Mouse (Mus musculus): Measurements from ENCODE around the gene Plekhf1. TPM values are rescaled to one million over a fixed set of nuclear protein-coding genes. Genes with fewer than 3 reads are reported as not detected.

Plekhf1 gene
- polyA plus RNA-seq, 1 experiment from 2014 or later = 4.5 TPM

GRCm38 (mm10) chr7:38187796-38188195, 40.0 kb downstream of the Plekhf1 start:
- Histone ChIP-seq H3K4me2 (no peak overlapping the region), H3K9ac (no peak overlapping the region), H3K27me3 (ENCODE audit: insufficient read depth, low read length) (no peaks in the 10 kb centered on the region), H3K36me3 (ENCODE audit: insufficient read depth) (no peaks in the 10 kb centered on the region), H3K27ac (ENCODE audit: low read depth) (no peak overlapping the region), H3K4me3 (ENCODE audit: low read depth, low read length) (no peak overlapping the region), H3K4me1 (ENCODE audit: insufficient read depth) (peaks cover 5% of the 10 kb centered on the region), H3K9me3 (ENCODE audit: low read depth, low read length) (no peaks in the 10 kb centered on the region)
- DNase-seq (peak; percentile 15), ATAC-seq (ENCODE audit: insufficient read depth) (no peak)
- 69% methylated on average over 4 of the region's 4 CpGs for WGBS
- no peak for TF ChIP-seq CTCF (IDR thresholded peaks at IDR 0.05; ENCODE audit: low read depth)

- H3K4me3 ChIP-seq (ENCODE audit: low read depth, low read length) = no peak overlapping the region
These were observed 41.0 kb downstream of the Plekhf1 start for GRCm38 (mm10) chr7:38186861-38187260.

GRCm38 (mm10) chr7:38184786-38185185, 43.0 kb downstream of the Plekhf1 start:
- Histone ChIP-seq H3K9ac (no peak overlapping the region), H3K4me2 (no peak overlapping the region), H3K4me1 (ENCODE audit: insufficient read depth) (peaks cover 7% of the 10 kb centered on the region), H3K36me3 (ENCODE audit: insufficient read depth) (no peaks in the 10 kb centered on the region), H3K27ac (ENCODE audit: low read depth) (no peak overlapping the region), H3K4me3 (ENCODE audit: low read depth, low read length) (no peak overlapping the region), H3K27me3 (ENCODE audit: insufficient read depth, low read length) (no peaks in the 10 kb centered on the region), H3K9me3 (ENCODE audit: low read depth, low read length) (no peaks in the 10 kb centered on the region)
- WGBS = 86% methylated on average over 6 of the region's 6 CpGs
- TF ChIP-seq CTCF (IDR thresholded peaks at IDR 0.05; ENCODE audit: low read depth) = no peak
- DNase-seq (no peak), ATAC-seq (ENCODE audit: insufficient read depth) (no peak)

More at GRCm38 (mm10) chr7:38186861-38187260, 41.0 kb downstream of the Plekhf1 start:
- H3K27me3 ChIP-seq (ENCODE audit: insufficient read depth, low read length) = no peaks in the 10 kb centered on the region
- no peaks in the 10 kb centered on the region for H3K9me3 ChIP-seq (ENCODE audit: low read depth, low read length)
- peaks cover 7% of the 10 kb centered on the region for H3K4me1 ChIP-seq (ENCODE audit: insufficient read depth)
- 70% methylated on average over 4 of the region's 4 CpGs for WGBS
- no peaks in the 10 kb centered on the region for H3K36me3 ChIP-seq (ENCODE audit: insufficient read depth)
- H3K4me2 ChIP-seq = no peak overlapping the region
- no peak for ATAC-seq (ENCODE audit: insufficient read depth)
- no peak overlapping the region for H3K27ac ChIP-seq (ENCODE audit: low read depth)
- H3K9ac ChIP-seq = no peak overlapping the region
- TF ChIP-seq CTCF (IDR thresholded peaks at IDR 0.05; ENCODE audit: low read depth) = no peak
- no peak for DNase-seq

GRCm38 (mm10) chr7:38184418-38184745, 43.4 kb downstream of the Plekhf1 start:
- Histone ChIP-seq H3K27ac (ENCODE audit: low read depth) (peak overlapping the region; percentile 86; the same call in 1 of the 2 replicates), H3K4me2 (peak overlapping the region; percentile 97), H3K4me1 (ENCODE audit: insufficient read depth) (peaks cover 7% of the 10 kb centered on the region), H3K36me3 (ENCODE audit: insufficient read depth) (no peaks in the 10 kb centered on the region), H3K4me3 (ENCODE audit: low read depth, low read length) (peak overlapping the region; percentile 62), H3K27me3 (ENCODE audit: insufficient read depth, low read length) (no peaks in the 10 kb centered on the region), H3K9ac (peak overlapping the region; percentile 76), H3K9me3 (ENCODE audit: low read depth, low read length) (no peaks in the 10 kb centered on the region)
- TF ChIP-seq CTCF (IDR thresholded peaks at IDR 0.05; ENCODE audit: low read depth) = no peak
- WGBS = 45% methylated on average over 1 of the region's 1 CpGs
- ATAC-seq (ENCODE audit: insufficient read depth) (no peak), DNase-seq (no peak)

- peak overlapping the region; percentile 62 for H3K4me3 ChIP-seq (ENCODE audit: low read depth, low read length)
- ATAC-seq (ENCODE audit: insufficient read depth) = peak; percentile 92
- peak overlapping the region; percentile 76 for H3K9ac ChIP-seq
- peak overlapping the region; percentile 97 for H3K4me2 ChIP-seq
- H3K27ac ChIP-seq (ENCODE audit: low read depth) = peak overlapping the region; percentile 86
- H3K9me3 ChIP-seq (ENCODE audit: low read depth, low read length) = no peaks in the 10 kb centered on the region
- DNase-seq = peak; percentile 90
- no peaks in the 10 kb centered on the region for H3K36me3 ChIP-seq (ENCODE audit: insufficient read depth)
- H3K4me1 ChIP-seq (ENCODE audit: insufficient read depth) = peaks cover 7% of the 10 kb centered on the region
- no peak for TF ChIP-seq CTCF (IDR thresholded peaks at IDR 0.05; ENCODE audit: low read depth)
- WGBS = 5% methylated on average over 36 of the region's 36 CpGs
- no peaks in the 10 kb centered on the region for H3K27me3 ChIP-seq (ENCODE audit: insufficient read depth, low read length)
These were observed 44.0 kb downstream of the Plekhf1 start for GRCm38 (mm10) chr7:38183709-38184417.

- DNase-seq = peak; percentile 67
- H3K9ac ChIP-seq = peak within 1 kb of the TSS; percentile 76
These were observed 44.7 kb downstream of the Plekhf1 start, which contains the start of gene 1600014C10Rik for GRCm38 (mm10) chr7:38182962-38183687. Gene 1600014C10Rik, plus strand, starts transcription at chr7:38183217.

GRCm38 (mm10) chr7:38182596-38182961, 45.2 kb downstream of the Plekhf1 start:
- H3K9me3 ChIP-seq (ENCODE audit: low read depth, low read length) = no peaks in the 10 kb centered on the region
- H3K9ac ChIP-seq = peak overlapping the region; percentile 76
- peak; percentile 93 for TF ChIP-seq CTCF (IDR thresholded peaks at IDR 0.05; ENCODE audit: low read depth)
- WGBS = under 1% methylated on average over 11 of the region's 11 CpGs
- H3K4me3 ChIP-seq (ENCODE audit: low read depth, low read length) = peak overlapping the region; percentile 62
- H3K4me2 ChIP-seq = peak overlapping the region; percentile 97
- peak; percentile 42 for ATAC-seq (ENCODE audit: insufficient read depth)
- peak; percentile 92 for DNase-seq
- peak overlapping the region; percentile 86 for H3K27ac ChIP-seq (ENCODE audit: low read depth)
- no peaks in the 10 kb centered on the region for H3K27me3 ChIP-seq (ENCODE audit: insufficient read depth, low read length)
- H3K36me3 ChIP-seq (ENCODE audit: insufficient read depth) = no peaks in the 10 kb centered on the region
- peaks cover 7% of the 10 kb centered on the region for H3K4me1 ChIP-seq (ENCODE audit: insufficient read depth)

More at GRCm38 (mm10) chr7:38182962-38183687, 44.7 kb downstream of the Plekhf1 start, which contains the start of gene 1600014C10Rik:
- Histone ChIP-seq H3K9me3 (ENCODE audit: low read depth, low read length) (no peaks in the 10 kb centered on the region), H3K27me3 (ENCODE audit: insufficient read depth, low read length) (no peaks in the 10 kb centered on the region), H3K4me1 (ENCODE audit: insufficient read depth) (peaks cover 7% of the 10 kb centered on the region), H3K4me3 (ENCODE audit: low read depth, low read length) (peak within 1 kb of the TSS; percentile 62), H3K36me3 (ENCODE audit: insufficient read depth) (no peaks in the 10 kb centered on the region), H3K4me2 (peak within 1 kb of the TSS; percentile 97), H3K27ac (ENCODE audit: low read depth) (peak within 1 kb of the TSS; percentile 86)
- WGBS = 3% methylated on average over 28 of the region's 28 CpGs
- peak; percentile 66 for ATAC-seq (ENCODE audit: insufficient read depth)
- no peak for TF ChIP-seq CTCF (IDR thresholded peaks at IDR 0.05; ENCODE audit: low read depth)

All from lung, embryonic 14.5 days (tissue).